Mouse (Mus musculus) cortical plate, adult 2 months (tissue): ENCODE measurements around the gene Eif4h. TPM values are rescaled to one million over a fixed set of nuclear protein-coding genes. Genes with fewer than 3 reads are reported as not detected.

Experiments used
- H3K27ac ChIP-seq: fragments of 200-500 bp; 2 replicates; pipeline ENCODE4 v1.5.1; 2012; ENCODE audit warnings: low read length, control low read depth, inconsistent platforms; ENCODE audit not compliant: insufficient read depth
- H3K4me1 ChIP-seq: fragments of 200-500 bp; 2 replicates; pipeline ENCODE4 v1.6.1; 2011; ENCODE audit warnings: low read length; ENCODE audit not compliant: control insufficient read depth, insufficient read depth
- H3K4me3 ChIP-seq: fragments of 200-500 bp; 2 replicates; pipeline ENCODE4 v1.5.1; 2011; ENCODE audit warnings: mild to moderate bottlenecking, low read length, control low read depth; ENCODE audit not compliant: insufficient read depth
- CTCF ChIP-seq: fragments of 200-500 bp; IDR thresholded peaks from 2 replicates; pipeline ENCODE4 v1.5.1; 2011; ENCODE audit warnings: mild to moderate bottlenecking, control low read depth, low read length; ENCODE audit not compliant: insufficient read depth; ENCODE audit errors: extremely low read depth
- POLR2A ChIP-seq: fragments of 200-500 bp; IDR thresholded peaks from 2 replicates; pipeline ENCODE4 v1.6.1; 2011; ENCODE audit warnings: mild to moderate bottlenecking, low read length, control low read depth; ENCODE audit not compliant: insufficient read depth; ENCODE audit errors: extremely low read depth
- polyA plus RNA-seq: library from polyadenylated mRNA; depleted of rRNA; stranded (reverse); fragments of >200 nt; gene quantifications from 2 replicates; pipeline ENCODE4 v1.2.3, GENCODE M21; 2012

Gene Eif4h
- polyA plus RNA-seq, 1 experiment, result 369 TPM

DNA sequence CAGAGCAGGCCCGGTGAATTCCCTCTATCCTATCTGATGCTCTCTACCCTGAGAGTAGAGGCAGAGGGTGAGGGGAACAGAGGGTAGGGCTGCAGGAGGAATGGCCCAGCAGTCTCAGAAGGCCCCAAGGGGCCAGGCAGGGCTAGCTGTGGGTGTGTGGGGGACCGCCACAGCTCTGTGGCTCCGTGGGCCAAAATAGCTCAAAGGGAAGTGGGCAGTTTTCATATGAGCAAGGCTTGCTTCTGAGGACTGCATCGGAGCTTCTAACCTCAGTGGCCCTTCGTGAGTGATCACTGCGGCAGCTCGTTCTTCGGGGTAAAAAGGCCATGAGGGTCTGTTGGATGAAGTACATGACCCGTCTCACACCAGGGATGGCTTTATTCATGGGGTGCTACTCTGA is 25.6 kb downstream of the Eif4h start:
- Histone ChIP-seq H3K27ac (no peak overlapping the region), H3K4me3 (no peak overlapping the region), H3K4me1 (peaks cover 6% of the 10 kb centered on the region)
- TF ChIP-seq POLR2A (no peak), CTCF (no peak)

GRCm38 (mm10) chr5:134611810-134612521 is 27.3 kb downstream of the Eif4h start:
- TF ChIP-seq CTCF, result no peak
- Histone ChIP-seq H3K27ac (no peak overlapping the region), H3K4me3 (no peak overlapping the region), H3K4me1 (peaks cover 6% of the 10 kb centered on the region)

DNA sequence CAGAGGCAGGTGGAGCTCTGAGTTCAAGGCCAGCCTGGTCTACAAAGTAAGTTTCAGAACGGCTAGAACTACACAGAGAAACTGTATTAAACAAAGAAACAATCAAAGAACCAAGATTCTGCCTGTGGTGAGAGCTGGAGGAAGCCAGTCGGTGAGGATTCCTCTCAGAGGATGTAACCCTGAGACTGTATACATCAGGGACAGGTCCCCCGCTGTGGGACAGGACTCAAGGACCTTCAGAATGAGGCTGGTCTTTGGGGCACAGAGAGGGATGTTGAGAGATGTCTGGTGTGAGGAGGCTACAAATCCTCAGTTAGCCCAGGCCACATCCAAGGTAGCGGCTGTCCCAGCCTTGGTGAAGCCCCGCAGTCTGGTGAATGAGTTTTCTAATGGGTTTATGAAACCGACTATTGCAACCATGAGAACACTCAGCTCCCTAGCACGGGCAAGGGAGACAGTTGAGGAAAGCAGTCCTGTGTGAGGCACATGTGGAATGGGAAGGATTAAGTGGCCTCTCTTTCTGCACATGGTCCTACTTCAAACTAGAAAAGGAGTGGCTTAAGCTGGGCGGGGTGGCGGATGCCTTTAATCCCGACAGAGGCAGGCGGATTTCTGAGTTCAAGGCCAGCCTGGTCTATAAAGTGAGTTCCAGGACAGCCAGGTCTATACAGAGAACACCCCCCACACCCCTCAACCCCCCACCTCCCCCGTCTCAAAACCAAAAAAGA is 29.2 kb downstream of the Eif4h start:
- no peak overlapping the region for H3K27ac ChIP-seq

DNA sequence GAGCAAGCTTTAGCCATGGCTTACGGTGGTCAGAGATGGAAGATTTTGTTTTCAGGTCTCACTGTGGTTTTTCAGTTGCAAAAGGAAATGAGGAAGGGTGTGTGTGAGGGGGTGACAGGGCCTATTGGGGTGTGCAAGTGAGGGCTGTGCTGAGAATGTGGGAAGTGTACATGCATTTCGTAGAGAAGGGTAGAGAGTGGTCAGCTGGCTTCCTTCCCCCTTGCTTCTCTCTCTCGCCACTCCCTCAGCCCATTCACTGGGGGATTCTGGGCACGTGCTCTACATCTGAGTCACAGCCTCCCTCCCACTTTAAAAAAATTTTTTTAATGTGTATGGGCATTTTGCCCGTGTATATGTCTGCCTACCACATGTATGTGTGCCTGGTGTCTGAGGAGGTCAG is 32.2 kb downstream of the Eif4h start:
- H3K4me1 ChIP-seq, result 0 out of 2 replicates have a peak, but pooled peaks cover 2% of the 10 kb centered on the region
- H3K4me3 ChIP-seq, result no peak overlapping the region
- TF ChIP-seq POLR2A, result no peak
- TF ChIP-seq CTCF, result no peak
- H3K27ac ChIP-seq, result no peak overlapping the region

More for the DNA sequence above, 29.2 kb downstream of the Eif4h start:
- Histone ChIP-seq H3K4me3 (no peak overlapping the region), H3K4me1 (peaks cover 3% of the 10 kb centered on the region; the same call in 1 of the 2 replicates)
- no peak for TF ChIP-seq POLR2A
- TF ChIP-seq CTCF, result no peak

GRCm38 (mm10) chr5:134606314-134606713 is 33.0 kb downstream of the Eif4h start:
- Histone ChIP-seq H3K4me1 (no peaks in the 10 kb centered on the region), H3K27ac (no peak overlapping the region), H3K4me3 (no peak overlapping the region)
- no peak for TF ChIP-seq POLR2A
- 0 out of 2 replicates have a peak, but pooled peaks have one; percentile 5 for TF ChIP-seq CTCF

- H3K27ac ChIP-seq, result no peak overlapping the region
- H3K4me1 ChIP-seq, result no peaks in the 10 kb centered on the region
- TF ChIP-seq POLR2A, result no peak
- no peak for TF ChIP-seq CTCF
- H3K4me3 ChIP-seq, result no peak overlapping the region
These were observed 34.9 kb downstream of the Eif4h start for GRCm38 (mm10) chr5:134604376-134604775.

GRCm38 (mm10) chr5:134597711-134598110 is 41.6 kb downstream of the Eif4h start:
- 0 out of 2 replicates have a peak overlapping the region, but pooled peaks have one; percentile 11 for H3K27ac ChIP-seq
- H3K4me1 ChIP-seq, result no peaks in the 10 kb centered on the region
- TF ChIP-seq CTCF (no peak), POLR2A (no peak)
- no peak overlapping the region for H3K4me3 ChIP-seq

- Histone ChIP-seq H3K4me1 (no peaks in the 10 kb centered on the region), H3K4me3 (no peak overlapping the region), H3K27ac (no peak overlapping the region)
- TF ChIP-seq CTCF (no peak), POLR2A (no peak)
These were observed 46.2 kb downstream of the Eif4h start for GRCm38 (mm10) chr5:134593093-134593492.

- no peak overlapping the region for H3K27ac ChIP-seq
- no peaks in the 10 kb centered on the region for H3K4me1 ChIP-seq
- no peak for TF ChIP-seq CTCF
- TF ChIP-seq POLR2A, result no peak
- H3K4me3 ChIP-seq, result no peak overlapping the region
These were observed 47.2 kb downstream of the Eif4h start for GRCm38 (mm10) chr5:134592026-134592581.
